Mouse (Mus musculus): ENCODE results near the gene Snrpa.

Snrpa gene

GRCm38 (mm10) chr7:27166614-27167474 lies 29.2 kb downstream of the Snrpa start, which contains the start of gene Egln2:
Egln2 (minus strand) TSS chr7:27166802.
- peak; percentile 98 for DNase-seq (ENCODE audit: low spot score)

GRCm38 (mm10) chr7:27166229-27166613 lies 29.9 kb downstream of the Snrpa start:
- peak; percentile 93 for DNase-seq (ENCODE audit: low spot score)

- no peak for DNase-seq (ENCODE audit: low spot score)
Measured at GRCm38 (mm10) chr7:27165696-27166095, 30.4 kb downstream of the Snrpa start.

GRCm38 (mm10) chr7:27165007-27165655 lies 30.9 kb downstream of the Snrpa start:
- peak; percentile 68 for DNase-seq (ENCODE audit: low spot score)

- DNase-seq (ENCODE audit: low spot score): peak; percentile 64
Measured at GRCm38 (mm10) chr7:27164112-27164947, 31.7 kb downstream of the Snrpa start.

- no peak for DNase-seq (ENCODE audit: low spot score)
Measured at GRCm38 (mm10) chr7:27163450-27163805, 32.6 kb downstream of the Snrpa start.

- peak; percentile 37 for DNase-seq (ENCODE audit: low spot score)
Measured at GRCm38 (mm10) chr7:27162780-27163449, 33.2 kb downstream of the Snrpa start.

GRCm38 (mm10) chr7:27161744-27162143 lies 34.3 kb downstream of the Snrpa start:
- peak; percentile 38 for DNase-seq (ENCODE audit: low spot score)

GRCm38 (mm10) chr7:27160921-27161320 lies 35.1 kb downstream of the Snrpa start:
- DNase-seq (ENCODE audit: low spot score): peak; percentile 35

GRCm38 (mm10) chr7:27159882-27160281 lies 36.2 kb downstream of the Snrpa start:
- DNase-seq (ENCODE audit: low spot score): peak; percentile 92

- DNase-seq (ENCODE audit: low spot score): peak; percentile 40
Measured at GRCm38 (mm10) chr7:27159256-27159655, 36.8 kb downstream of the Snrpa start.

- DNase-seq (ENCODE audit: low spot score): no peak
Measured at GRCm38 (mm10) chr7:27158171-27158570, 37.9 kb downstream of the Snrpa start.

GRCm38 (mm10) chr7:27156005-27156404 lies 40.1 kb downstream of the Snrpa start:
- no peak for DNase-seq (ENCODE audit: low spot score)

GRCm38 (mm10) chr7:27153205-27153764 lies 42.8 kb downstream of the Snrpa start, which contains the start of gene Cyp2t4:
Cyp2t4 (plus strand) TSS chr7:27153714.
- no peak for DNase-seq (ENCODE audit: low spot score)
